24 mouse cellular contexts compared by ENCODE assay signal in genomic region chr11:79483876-79484528, GRCm38 (mm10). TPM values are rescaled to one million over a fixed set of nuclear protein-coding genes. Genes with fewer than 3 reads are reported as not detected.
A peak's percentile ranks its signal among the peaks of the same experiment; 100 is the strongest.
DNase-seq lines count a peak whose midpoint lies in the region; ATAC-seq and TF ChIP-seq lines count a peak whose summit lies in the region.
"Had no signal": no experiment of that assay in that cellular context is flagged by ENCODE, and none has a peak within 500 bp of the region (broad histone marks: within the 10 kb centered on the region; RNA-seq: fewer than 3 reads in every experiment).

No protein-coding gene starts in this region.

- no peak for ATAC-seq in kidney, postnatal 0 days (replicated peaks; ENCODE audit: low FRiP score, low read depth)
- no peak for ATAC-seq in kidney, embryonic 16.5 days (ENCODE audit: low FRiP score, low TSS enrichment)
- ATAC-seq: forebrain, postnatal 0 days; inflammation-experienced regulatory T-cells, adult 6 months; Patski had no signal

- no peak for TF ChIP-seq POLR2A in ES-Bruce4 (IDR thresholded peaks at IDR 0.05; ENCODE audit: insufficient read depth, low read length)

- H3K4me3 ChIP-seq in kidney, postnatal 0 days (replicated peaks; ENCODE audit: low read depth, low read length): no peak overlapping the region
- H3K4me3 ChIP-seq in kidney, embryonic 16.5 days (ENCODE audit: low read length): no peak overlapping the region
- H3K4me3 ChIP-seq in ES-Bruce4 (ENCODE audit: low read depth, low read length): no peak overlapping the region
- H3K4me3 ChIP-seq: forebrain, embryonic 10.5 days; heart, embryonic 12.5 days; hindbrain, embryonic 13.5 days; layer of hippocampus, adult 2 months; midbrain, embryonic 12.5 days; neural tube, embryonic 12.5 days had no signal

- no peaks in the 10 kb centered on the region for H3K4me1 ChIP-seq in kidney, postnatal 0 days (replicated peaks; ENCODE audit: insufficient read depth, low read length)
- no peaks in the 10 kb centered on the region for H3K4me1 ChIP-seq in kidney, embryonic 16.5 days (ENCODE audit: insufficient read depth, low read length)
- H3K4me1 ChIP-seq in ES-Bruce4 (ENCODE audit: control insufficient read depth, insufficient read depth, low read length): no peaks in the 10 kb centered on the region
- H3K4me1 ChIP-seq: forebrain, embryonic 10.5 days; heart, embryonic 12.5 days; hindbrain, embryonic 13.5 days; midbrain, embryonic 12.5 days; neural tube, embryonic 12.5 days had no signal

- no peaks in the 10 kb centered on the region for H3K9me3 ChIP-seq in kidney, postnatal 0 days (replicated peaks; ENCODE audit: low read length)
- H3K9me3 ChIP-seq in kidney, embryonic 16.5 days (ENCODE audit: low read length): no peaks in the 10 kb centered on the region
- H3K9me3 ChIP-seq in ES-Bruce4 (replicated peaks; ENCODE audit: control insufficient read depth, insufficient read depth, low read length, poor library complexity, severe bottlenecking): no peaks in the 10 kb centered on the region
- H3K9me3 ChIP-seq: forebrain, embryonic 10.5 days; heart, embryonic 12.5 days; hindbrain, embryonic 13.5 days; midbrain, embryonic 12.5 days; neural tube, embryonic 12.5 days had no signal

- TF ChIP-seq EP300 in ES-Bruce4 (IDR thresholded peaks at IDR 0.05; ENCODE audit: insufficient read depth, low read depth, low read length): no peak

- 0 out of 2 replicates have a peak, but pooled peaks cover 3% of the 10 kb centered on the region for H3K36me3 ChIP-seq in kidney, postnatal 0 days (ENCODE audit: insufficient read depth, low read length)
- peaks cover 7% of the 10 kb centered on the region for H3K36me3 ChIP-seq in kidney, embryonic 16.5 days (ENCODE audit: insufficient read depth, low read length)
- H3K36me3 ChIP-seq in ES-Bruce4 (ENCODE audit: control insufficient read depth, insufficient read depth, low read length, poor library complexity, severe bottlenecking): no peaks in the 10 kb centered on the region

- 67% methylated on average over 7 of the region's 7 CpGs for WGBS in kidney, postnatal 0 days
- 65% methylated on average over 7 of the region's 7 CpGs for WGBS in kidney, embryonic 16.5 days

- no peak for TF ChIP-seq CTCF in kidney, postnatal 0 days (IDR thresholded peaks at IDR 0.05; ENCODE audit: low read depth)
- no peak for TF ChIP-seq CTCF in ES-Bruce4 (IDR thresholded peaks at IDR 0.05; ENCODE audit: low read depth, low read length)

- no peak overlapping the region for H3K27ac ChIP-seq in kidney, postnatal 0 days
- H3K27ac ChIP-seq in kidney, embryonic 16.5 days (ENCODE audit: low read length): no peak overlapping the region
- peak overlapping the region; percentile 46; the same call in 1 of the 2 replicates for H3K27ac ChIP-seq in ES-Bruce4 (ENCODE audit: insufficient read depth, low read length)
- H3K27ac ChIP-seq: forebrain, embryonic 10.5 days; hindbrain, embryonic 13.5 days; layer of hippocampus, adult 2 months; liver, embryonic 14.5 days; midbrain, embryonic 12.5 days; neural tube, embryonic 12.5 days had no signal

- H3K4me2 ChIP-seq in kidney, postnatal 0 days (ENCODE audit: low read length): no peak overlapping the region
- H3K4me2 ChIP-seq in kidney, embryonic 16.5 days (replicated peaks; ENCODE audit: low read depth, low read length): no peak overlapping the region
- H3K4me2 ChIP-seq: heart, embryonic 12.5 days; hindbrain, embryonic 13.5 days; midbrain, embryonic 12.5 days; neural tube, embryonic 12.5 days had no signal

- H3K9ac ChIP-seq in kidney, postnatal 0 days (ENCODE audit: low read depth, low read length): no peak overlapping the region
- H3K9ac ChIP-seq in kidney, embryonic 16.5 days (replicated peaks; ENCODE audit: low read length): no peak overlapping the region
- no peak overlapping the region for H3K9ac ChIP-seq in ES-Bruce4 (ENCODE audit: low read depth, poor library complexity, severe bottlenecking)
- H3K9ac ChIP-seq: forebrain, postnatal 0 days; heart, embryonic 12.5 days; hindbrain, embryonic 13.5 days; liver, embryonic 14.5 days; midbrain, embryonic 12.5 days; neural tube, embryonic 12.5 days had no signal

- peak; percentile 54 for DNase-seq in kidney, postnatal 0 days (ENCODE audit: low spot score)
- DNase-seq in ZHBTc4 (ENCODE audit: low read depth, low spot score): peak; percentile 47
- peak; percentile 57 for DNase-seq in urinary bladder, postnatal 14 days (ENCODE audit: low spot score)
- DNase-seq in frontal cortex, postnatal 25 days (ENCODE audit: low spot score in 2 of 2): no peak
- DNase-seq in right cerebral cortex, adult 2 months (ENCODE audit: low spot score in 2 of 2): no peak
- DNase-seq: adrenal gland, postnatal 25 days; cerebellum, adult 11-12 months; cerebellum, postnatal 14 days; embryo, embryonic 11 days; forebrain, postnatal 0 days; heart, postnatal 14 days; kidney, postnatal 14 days; right cerebral cortex, adult 18-20 months had no signal

- no peaks in the 10 kb centered on the region for H3K27me3 ChIP-seq in kidney, postnatal 0 days (ENCODE audit: insufficient read depth, low read length)
- H3K27me3 ChIP-seq in kidney, embryonic 16.5 days (ENCODE audit: insufficient read depth, low read length): no peaks in the 10 kb centered on the region
- H3K27me3 ChIP-seq in ES-Bruce4 (ENCODE audit: control insufficient read depth, insufficient read depth, low read length, poor library complexity, severe bottlenecking): no peaks in the 10 kb centered on the region
- H3K27me3 ChIP-seq: heart, embryonic 12.5 days; hindbrain, embryonic 13.5 days; midbrain, embryonic 12.5 days; neural tube, embryonic 12.5 days; Patski had no signal

RNA-seq across cellular contexts. Expression of gene Omg, which starts 19.9 kb away (rescaled TPM):
- polyA plus RNA-seq in kidney, postnatal 0 days (2015; fragmentation: Nextera tagmentation; extraction: Ambion mirVana): 0.17 and 0.26 TPM in 2 replicates
- polyA plus RNA-seq in kidney, embryonic 16.5 days (2015; fragmentation: Nextera tagmentation; extraction: Ambion mirVana): 0.14 and 0.45 TPM in 2 replicates
- not detected in 2 replicates for polyA plus RNA-seq in ES-Bruce4 (2011; ENCODE audit: insufficient read depth, insufficient read length, low read depth, missing spikeins)
- polyA plus RNA-seq: Patski had no signal

RNA-seq across cellular contexts. Expression of gene Evi2b, which starts 39.6 kb away (rescaled TPM):
- polyA plus RNA-seq in kidney, postnatal 0 days (2015; fragmentation: Nextera tagmentation; extraction: Ambion mirVana): 0.78 and 0.82 TPM in 2 replicates
- 0.50 and 0.60 TPM in 2 replicates for polyA plus RNA-seq in kidney, embryonic 16.5 days (2015; fragmentation: Nextera tagmentation; extraction: Ambion mirVana)
- polyA plus RNA-seq in ES-Bruce4 (2011; ENCODE audit: insufficient read depth, insufficient read length, low read depth, missing spikeins): not detected in 2 replicates
- polyA plus RNA-seq: heart, embryonic 12.5 days; hindbrain, embryonic 13.5 days; neural tube, embryonic 12.5 days had no signal

RNA-seq across cellular contexts. Expression of gene Evi2, which starts 46.4 kb away (rescaled TPM):
- 0.12 and 0.18 TPM in 2 replicates for polyA plus RNA-seq in kidney, postnatal 0 days (2015; fragmentation: Nextera tagmentation; extraction: Ambion mirVana)
- 0.51 and 0.56 TPM in 2 replicates for polyA plus RNA-seq in kidney, embryonic 16.5 days (2015; fragmentation: Nextera tagmentation; extraction: Ambion mirVana)
- not detected in 2 replicates for polyA plus RNA-seq in ES-Bruce4 (2011; ENCODE audit: insufficient read depth, insufficient read length, low read depth, missing spikeins)
- polyA plus RNA-seq: Patski had no signal

RNA-seq across cellular contexts. Expression of gene Evi2a, which starts 46.4 kb away (rescaled TPM):
- polyA plus RNA-seq in kidney, postnatal 0 days (2015; fragmentation: Nextera tagmentation; extraction: Ambion mirVana): 3.3 and 3.4 TPM in 2 replicates
- 2.3 and 4.0 TPM in 2 replicates for polyA plus RNA-seq in kidney, embryonic 16.5 days (2015; fragmentation: Nextera tagmentation; extraction: Ambion mirVana)
- polyA plus RNA-seq in ES-Bruce4 (2011; ENCODE audit: insufficient read depth, insufficient read length, low read depth, missing spikeins): not detected in 2 replicates

Comparison
In these comparisons a context has a peak if more than half of its experiments do, and no peak if none do; other contexts are left out.
1. DNase-seq: peak in kidney, postnatal 0 days (single experiment), ZHBTc4 (single experiment) and urinary bladder, postnatal 14 days (single experiment); none in frontal cortex, postnatal 25 days (0 of 2) and right cerebral cortex, adult 2 months (0 of 2).